Mouse (Mus musculus) CH12.LX (cell line): ENCODE measurements around the gene Nr2f2.

Experiments used
- BHLHE40 ChIP-seq: IDR thresholded peaks from 2 replicates; pipeline ENCODE4 v1.6.1; 2011; ENCODE audit warnings: mild to moderate bottlenecking, low read depth, low read length, improper control_type of control experiment
- CHD1 ChIP-seq: IDR thresholded peaks from 2 replicates; pipeline ENCODE4 v1.6.1; 2012; ENCODE audit warnings: low read depth, low read length, improper control_type of control experiment, inconsistent platforms
- CTCF ChIP-seq, 2 experiments: IDR thresholded peaks in 1 of 2; conservative IDR thresholded peaks in 1 of 2; 2 replicates each; pipeline ENCODE4 v1.5.1; 2011 to 2012; ENCODE audit warnings: low read depth in 2 of 2, low read length in 2 of 2, improper control_type of control experiment in 1 of 2, inconsistent platforms in 1 of 2, mild to moderate bottlenecking in 1 of 2, moderate library complexity in 1 of 2
- EP300 ChIP-seq: IDR thresholded peaks from 2 replicates; pipeline ENCODE4 v1.6.1; 2011; ENCODE audit warnings: low read length, improper control_type of control experiment
- GABPA ChIP-seq: IDR thresholded peaks from 2 replicates; pipeline ENCODE4 v1.6.1; 2012; ENCODE audit warnings: low read depth, low read length, improper control_type of control experiment, inconsistent platforms; ENCODE audit not compliant: insufficient replicate concordance
- HCFC1 ChIP-seq: IDR thresholded peaks from 2 replicates; pipeline ENCODE4 v1.6.1; 2012; ENCODE audit warnings: low read depth, mild to moderate bottlenecking, inconsistent platforms, low read length, improper control_type of control experiment
- JUND ChIP-seq: conservative IDR thresholded peaks from 2 replicates; pipeline ENCODE4 v1.6.1; 2011; ENCODE audit warnings: low read depth, low read length, improper control_type of control experiment
- POLR2A ChIP-seq: IDR thresholded peaks from 2 replicates; pipeline ENCODE4 v1.6.1; 2011; ENCODE audit warnings: low read depth, mild to moderate bottlenecking, improper control_type of control experiment, low read length
- SMC3 ChIP-seq: IDR thresholded peaks from 2 replicates; pipeline ENCODE4 v1.6.1; 2011; ENCODE audit warnings: low read depth, low read length, improper control_type of control experiment
- USF1 ChIP-seq: IDR thresholded peaks from 2 replicates; pipeline ENCODE4 v1.6.1; 2014; ENCODE audit warnings: low read depth, mild to moderate bottlenecking, inconsistent platforms, low read length, improper control_type of control experiment
- ZKSCAN1 ChIP-seq: IDR thresholded peaks from 2 replicates; pipeline ENCODE4 v1.6.1; 2012; ENCODE audit warnings: low read depth, inconsistent platforms, low read length, improper control_type of control experiment, borderline replicate concordance

DNA sequence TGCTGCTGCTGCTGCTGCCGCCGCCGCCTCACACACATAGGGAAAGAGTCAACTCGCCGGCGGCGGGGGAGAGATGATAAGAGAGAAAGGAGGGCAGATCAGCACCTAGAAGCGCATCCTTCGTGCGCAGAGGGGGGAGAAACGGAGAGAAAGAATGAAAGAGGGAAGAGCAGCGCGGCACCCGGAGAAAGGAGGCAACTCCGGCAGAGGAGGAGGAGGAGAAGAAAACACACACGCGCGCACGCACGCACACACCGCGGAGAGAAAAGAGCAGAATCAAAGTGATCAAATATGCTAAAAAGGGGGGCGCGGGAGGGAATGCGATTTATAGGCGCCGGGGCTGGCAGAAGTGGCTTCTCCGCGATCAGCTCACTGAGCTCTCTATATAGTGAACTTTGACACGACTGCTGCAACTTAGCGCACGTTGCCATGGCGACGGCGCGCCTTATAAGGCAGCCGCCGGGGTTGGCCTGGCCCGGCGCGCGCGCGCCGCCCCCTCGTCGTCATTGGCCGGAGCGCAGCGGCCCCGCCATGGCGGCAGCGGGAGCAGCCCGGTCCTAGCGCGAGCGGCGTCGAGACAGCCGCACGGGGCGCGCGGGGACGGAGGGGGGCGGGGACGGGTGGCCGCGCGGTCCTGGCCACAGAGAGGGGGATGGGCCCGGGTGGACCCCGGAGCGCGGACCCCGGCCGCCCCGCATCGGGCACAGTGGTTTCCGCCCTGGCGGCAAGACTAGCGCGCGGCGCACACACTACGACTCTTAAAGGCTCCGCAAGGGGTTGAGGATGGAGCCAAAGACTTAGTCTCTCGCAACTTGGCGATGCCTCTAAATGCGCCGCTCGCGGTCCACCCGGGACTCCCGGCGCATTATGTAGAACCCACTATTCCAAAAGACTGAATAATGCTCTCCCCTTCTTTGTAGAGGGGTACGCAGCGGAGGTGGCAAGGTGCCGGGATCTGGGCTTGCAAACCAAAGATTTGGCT is 4.9 kb downstream of the Nr2f2 start:
- TF ChIP-seq JUND (no peak), GABPA (no peak), USF1 (no peak), EP300 (no peak), BHLHE40 (no peak), POLR2A (no peak), CTCF (conservative IDR thresholded peaks at IDR 0.05 in 1 of 2, IDR thresholded peaks at IDR 0.05 in 1 of 2; ENCODE audit: low read depth in 2 of 2, low read length in 2 of 2) (no peak), ZKSCAN1 (no peak), CHD1 (no peak), SMC3 (no peak), HCFC1 (no peak)
